Mouse (Mus musculus): ENCODE measurements around the gene Spred2. TPM values are rescaled to one million over a fixed set of nuclear protein-coding genes. Genes with fewer than 3 reads are reported as not detected.

Gene Spred2
- polyA plus RNA-seq, 1 experiment: not detected

GRCm38 (mm10) chr11:20072174-20072573 is 148.0 kb downstream of the Spred2 start:
- Histone ChIP-seq H3K4me3 (ENCODE audit: insufficient read depth, low read depth, low read length) (no peak overlapping the region), H3K4me1 (ENCODE audit: control insufficient read depth, insufficient read depth, low read length) (no peaks in the 10 kb centered on the region), H3K27ac (ENCODE audit: insufficient read depth, low read depth, low read length) (no peak overlapping the region)
- WGBS: 29% methylated on average over 3 of the region's 3 CpGs
- TF ChIP-seq POLR2A (IDR thresholded peaks at IDR 0.05; ENCODE audit: insufficient read depth, low read depth, low read length) (no peak), CTCF (IDR thresholded peaks at IDR 0.05; ENCODE audit: insufficient read depth, low read depth, low read length) (no peak)

DNA sequence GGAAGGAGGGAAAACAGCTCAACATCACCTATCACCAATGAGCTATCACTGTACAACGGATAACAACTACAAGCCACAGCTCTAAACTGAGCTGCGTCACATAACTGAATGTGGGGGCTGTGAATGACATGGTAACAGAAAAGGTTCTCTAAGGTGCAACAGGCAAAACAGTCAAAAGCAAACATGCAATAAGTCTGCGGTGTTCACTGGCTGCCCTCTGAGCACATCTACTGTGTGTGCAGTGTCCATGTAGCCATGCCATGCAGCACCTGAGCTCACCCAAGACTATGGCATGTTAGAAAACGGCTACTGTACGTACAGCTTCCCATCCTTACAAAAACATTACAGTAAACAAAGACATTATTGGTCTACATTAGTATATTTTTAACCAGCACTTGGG is 148.7 kb downstream of the Spred2 start:
- no peak overlapping the region for H3K27ac ChIP-seq (ENCODE audit: insufficient read depth, low read depth, low read length)
- no peaks in the 10 kb centered on the region for H3K4me1 ChIP-seq (ENCODE audit: control insufficient read depth, insufficient read depth, low read length)
- no peak for TF ChIP-seq POLR2A (IDR thresholded peaks at IDR 0.05; ENCODE audit: insufficient read depth, low read depth, low read length)
- no peak for TF ChIP-seq CTCF (IDR thresholded peaks at IDR 0.05; ENCODE audit: insufficient read depth, low read depth, low read length)
- 88% methylated on average over 5 of the region's 5 CpGs for WGBS
- H3K4me3 ChIP-seq (ENCODE audit: insufficient read depth, low read depth, low read length): no peak overlapping the region

Other genes with a start within 250 kb of the Spred2 start
- 126 and 335 TPM in 2 replicates for gene Actr2, start 188.5 kb downstream of the Spred2 start, polyA plus RNA-seq (2012; ENCODE audit: insufficient read depth, insufficient read length, low replicate concordance, missing spikeins)